Mouse (Mus musculus): ENCODE measurements around the gene Nceh1. TPM values are rescaled to one million over a fixed set of nuclear protein-coding genes. Genes with fewer than 3 reads are reported as not detected.

Nceh1 gene
- total and polyA plus RNA-seq, 3 experiments = 17.2 to 45.1 (median 25.7) TPM

DNA sequence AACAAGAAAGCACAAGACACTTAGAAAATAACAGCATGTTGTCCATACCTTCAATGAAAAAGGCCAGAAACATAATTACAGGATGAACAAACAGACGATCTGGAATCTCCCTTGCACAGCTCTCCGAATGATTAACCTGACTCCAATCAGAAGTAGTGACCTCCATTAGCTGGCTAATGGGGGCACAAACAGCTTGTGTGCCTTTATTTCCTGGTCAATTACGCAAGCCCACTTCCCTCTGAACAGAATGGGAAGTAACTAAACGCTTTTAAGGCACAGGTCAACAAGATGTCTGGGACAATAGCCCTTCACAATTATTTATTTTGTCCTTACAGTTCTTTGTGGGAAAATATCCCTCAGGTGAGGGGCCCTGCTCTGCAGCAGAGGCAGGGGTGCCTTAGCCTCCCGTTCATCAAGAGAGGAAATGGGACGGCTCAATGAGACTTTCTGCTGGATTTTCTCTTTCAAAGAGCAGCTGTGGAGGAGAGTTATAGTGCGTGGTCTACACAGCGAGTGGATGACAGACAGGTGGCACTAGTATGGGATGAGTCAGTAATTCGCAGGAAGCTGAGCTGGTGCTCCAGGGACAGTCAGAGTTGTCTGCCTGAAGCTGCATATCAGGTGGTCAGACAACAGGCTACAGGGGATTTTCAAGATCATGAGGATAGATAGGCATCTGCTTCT is 119.7 kb downstream of the Nceh1 start:
- H3K4me1 ChIP-seq (ENCODE audit: insufficient read depth, low read depth, low read length) = peaks cover 20% of the 10 kb centered on the region
- H3K4me3 ChIP-seq (ENCODE audit: low read depth, low read length) = no peak overlapping the region
- H3K36me3 ChIP-seq (replicated peaks) = no peaks in the 10 kb centered on the region
- DNase-seq (ENCODE audit: low spot score) (no peak), ATAC-seq (ENCODE audit: extremely low read depth, insufficient number of reproducible peaks, low FRiP score, poor library complexity, severe bottlenecking) (no peak)
- H3K9me3 ChIP-seq (replicated peaks) = no peaks in the 10 kb centered on the region
- peaks cover 13% of the 10 kb centered on the region for H3K27me3 ChIP-seq (ENCODE audit: insufficient read depth, low read length)
- TF ChIP-seq TAL1 (conservative IDR thresholded peaks at IDR 0.05; ENCODE audit: low read depth, low read length) = no peak
- no peak for TF ChIP-seq CTCF (IDR thresholded peaks at IDR 0.05; ENCODE audit: low read depth, low read length)
- TF ChIP-seq GATA1 (IDR thresholded peaks at IDR 0.05; ENCODE audit: borderline replicate concordance, low read length) = no peak
- no peak for TF ChIP-seq GATA2 (IDR thresholded peaks at IDR 0.05; ENCODE audit: borderline replicate concordance, low read depth, low read length)
- no peak for TF ChIP-seq POLR2AphosphoS5 (IDR thresholded peaks at IDR 0.05; ENCODE audit: insufficient replicate concordance, low read depth, low read length)

DNA sequence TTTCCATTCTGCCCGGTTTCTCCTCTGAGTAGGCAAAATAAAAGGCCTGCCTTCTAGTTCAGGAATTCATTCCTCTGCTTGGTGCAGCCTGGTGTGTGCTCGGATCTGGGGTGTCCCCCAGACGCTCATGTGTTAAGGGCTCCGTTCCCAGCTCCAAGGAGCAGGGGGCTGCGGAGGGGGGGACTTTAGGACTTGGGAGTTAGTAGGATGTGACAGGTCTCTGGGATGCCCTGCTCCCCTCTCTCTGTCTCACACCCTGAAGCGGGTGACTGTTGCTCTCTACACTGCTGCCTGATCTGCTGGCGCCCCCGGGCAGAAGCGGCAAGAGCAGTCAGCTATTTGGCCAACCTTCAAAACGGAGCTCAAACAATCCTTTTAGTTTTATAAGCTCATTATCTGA is 124.0 kb downstream of the Nceh1 start:
- no peak overlapping the region for H3K4me3 ChIP-seq (ENCODE audit: low read depth, low read length)
- H3K4me1 ChIP-seq (ENCODE audit: insufficient read depth, low read depth, low read length) = peaks cover 23% of the 10 kb centered on the region
- no peak for DNase-seq (ENCODE audit: low spot score)
- TF ChIP-seq POLR2AphosphoS5 (IDR thresholded peaks at IDR 0.05; ENCODE audit: insufficient replicate concordance, low read depth, low read length) = no peak
- no peak for TF ChIP-seq CTCF (IDR thresholded peaks at IDR 0.05; ENCODE audit: low read depth, low read length)
- TF ChIP-seq GATA2 (IDR thresholded peaks at IDR 0.05; ENCODE audit: borderline replicate concordance, low read depth, low read length) = no peak
- TF ChIP-seq TAL1 (conservative IDR thresholded peaks at IDR 0.05; ENCODE audit: low read depth, low read length) = no peak
- no peak for TF ChIP-seq GATA1 (IDR thresholded peaks at IDR 0.05; ENCODE audit: borderline replicate concordance, low read length)
- H3K27me3 ChIP-seq (ENCODE audit: insufficient read depth, low read length) = peaks cover 9% of the 10 kb centered on the region
- no peak; the same call in 1 of the 2 replicates for ATAC-seq (ENCODE audit: extremely low read depth, insufficient number of reproducible peaks, low FRiP score, poor library complexity, severe bottlenecking)
- no peaks in the 10 kb centered on the region for H3K36me3 ChIP-seq (replicated peaks)
- H3K9me3 ChIP-seq (replicated peaks) = no peaks in the 10 kb centered on the region

- ATAC-seq (ENCODE audit: extremely low read depth, insufficient number of reproducible peaks, low FRiP score, poor library complexity, severe bottlenecking) (no peak), DNase-seq (ENCODE audit: low spot score) (no peak)
- H3K9me3 ChIP-seq (replicated peaks) = no peaks in the 10 kb centered on the region
- peaks cover 33% of the 10 kb centered on the region for H3K4me1 ChIP-seq (ENCODE audit: insufficient read depth, low read depth, low read length)
- no peak for TF ChIP-seq POLR2AphosphoS5 (IDR thresholded peaks at IDR 0.05; ENCODE audit: insufficient replicate concordance, low read depth, low read length)
- TF ChIP-seq CTCF (IDR thresholded peaks at IDR 0.05; ENCODE audit: low read depth, low read length) = no peak
- no peak for TF ChIP-seq GATA2 (IDR thresholded peaks at IDR 0.05; ENCODE audit: borderline replicate concordance, low read depth, low read length)
- TF ChIP-seq GATA1 (IDR thresholded peaks at IDR 0.05; ENCODE audit: borderline replicate concordance, low read length) = no peak
- TF ChIP-seq TAL1 (conservative IDR thresholded peaks at IDR 0.05; ENCODE audit: low read depth, low read length) = no peak
- no peak overlapping the region for H3K4me3 ChIP-seq (ENCODE audit: low read depth, low read length)
- peaks cover 8% of the 10 kb centered on the region for H3K27me3 ChIP-seq (ENCODE audit: insufficient read depth, low read length)
- H3K36me3 ChIP-seq (replicated peaks) = no peaks in the 10 kb centered on the region
Observed at GRCm38 (mm10) chr3:27310973-27311372, 128.2 kb downstream of the Nceh1 start.

GRCm38 (mm10) chr3:27311475-27311874 is 128.7 kb downstream of the Nceh1 start:
- Histone ChIP-seq H3K9me3 (replicated peaks) (no peaks in the 10 kb centered on the region), H3K4me3 (ENCODE audit: low read depth, low read length) (no peak overlapping the region), H3K36me3 (replicated peaks) (no peaks in the 10 kb centered on the region), H3K4me1 (ENCODE audit: insufficient read depth, low read depth, low read length) (peaks cover 38% of the 10 kb centered on the region), H3K27me3 (ENCODE audit: insufficient read depth, low read length) (peaks cover 7% of the 10 kb centered on the region)
- ATAC-seq (ENCODE audit: extremely low read depth, insufficient number of reproducible peaks, low FRiP score, poor library complexity, severe bottlenecking) = no peak
- TF ChIP-seq GATA2 (IDR thresholded peaks at IDR 0.05; ENCODE audit: borderline replicate concordance, low read depth, low read length) = no peak
- TF ChIP-seq POLR2AphosphoS5 (IDR thresholded peaks at IDR 0.05; ENCODE audit: insufficient replicate concordance, low read depth, low read length) = no peak
- TF ChIP-seq CTCF (IDR thresholded peaks at IDR 0.05; ENCODE audit: low read depth, low read length) = no peak
- TF ChIP-seq TAL1 (conservative IDR thresholded peaks at IDR 0.05; ENCODE audit: low read depth, low read length) = no peak
- no peak for TF ChIP-seq GATA1 (IDR thresholded peaks at IDR 0.05; ENCODE audit: borderline replicate concordance, low read length)
- DNase-seq (ENCODE audit: low spot score) = no peak

- ATAC-seq (ENCODE audit: extremely low read depth, insufficient number of reproducible peaks, low FRiP score, poor library complexity, severe bottlenecking) (no peak), DNase-seq (ENCODE audit: low spot score) (no peak)
- no peaks in the 10 kb centered on the region for H3K36me3 ChIP-seq (replicated peaks)
- no peaks in the 10 kb centered on the region for H3K9me3 ChIP-seq (replicated peaks)
- no peak for TF ChIP-seq POLR2AphosphoS5 (IDR thresholded peaks at IDR 0.05; ENCODE audit: insufficient replicate concordance, low read depth, low read length)
- no peak for TF ChIP-seq TAL1 (conservative IDR thresholded peaks at IDR 0.05; ENCODE audit: low read depth, low read length)
- no peak for TF ChIP-seq GATA1 (IDR thresholded peaks at IDR 0.05; ENCODE audit: borderline replicate concordance, low read length)
- TF ChIP-seq CTCF (IDR thresholded peaks at IDR 0.05; ENCODE audit: low read depth, low read length) = no peak
- no peak for TF ChIP-seq GATA2 (IDR thresholded peaks at IDR 0.05; ENCODE audit: borderline replicate concordance, low read depth, low read length)
- H3K4me1 ChIP-seq (ENCODE audit: insufficient read depth, low read depth, low read length) = peaks cover 49% of the 10 kb centered on the region
- no peaks in the 10 kb centered on the region for H3K27me3 ChIP-seq (ENCODE audit: insufficient read depth, low read length)
- H3K4me3 ChIP-seq (ENCODE audit: low read depth, low read length) = no peak overlapping the region
Observed at GRCm38 (mm10) chr3:27314506-27315164, 131.9 kb downstream of the Nceh1 start.

- DNase-seq (ENCODE audit: low spot score) = peak; percentile 31
Observed at GRCm38 (mm10) chr3:27316559-27317287, 134.0 kb downstream of the Nceh1 start, which contains the start of gene Tnfsf10. Gene Tnfsf10, plus strand, starts transcription at chr3:27317028.

More at GRCm38 (mm10) chr3:27316559-27317287, 134.0 kb downstream of the Nceh1 start, which contains the start of gene Tnfsf10:
- H3K4me1 ChIP-seq (ENCODE audit: insufficient read depth, low read depth, low read length) = peaks cover 57% of the 10 kb centered on the region
- H3K4me3 ChIP-seq (ENCODE audit: low read depth, low read length) = peak within 1 kb of the TSS; percentile 75
- ATAC-seq (ENCODE audit: extremely low read depth, insufficient number of reproducible peaks, low FRiP score, poor library complexity, severe bottlenecking) = peak; percentile 52
- no peaks in the 10 kb centered on the region for H3K9me3 ChIP-seq (replicated peaks)
- no peak for TF ChIP-seq GATA1 (IDR thresholded peaks at IDR 0.05; ENCODE audit: borderline replicate concordance, low read length)
- no peak for TF ChIP-seq POLR2AphosphoS5 (IDR thresholded peaks at IDR 0.05; ENCODE audit: insufficient replicate concordance, low read depth, low read length)
- no peak for TF ChIP-seq CTCF (IDR thresholded peaks at IDR 0.05; ENCODE audit: low read depth, low read length)
- no peak for TF ChIP-seq GATA2 (IDR thresholded peaks at IDR 0.05; ENCODE audit: borderline replicate concordance, low read depth, low read length)
- TF ChIP-seq TAL1 (conservative IDR thresholded peaks at IDR 0.05; ENCODE audit: low read depth, low read length) = no peak
- no peaks in the 10 kb centered on the region for H3K27me3 ChIP-seq (ENCODE audit: insufficient read depth, low read length)
- H3K36me3 ChIP-seq (replicated peaks) = peaks cover 3% of the 10 kb centered on the region

Measured in G1E (cell line).